Mouse (Mus musculus): ENCODE results near the gene Prf1. TPM values are rescaled to one million over a fixed set of nuclear protein-coding genes. Genes with fewer than 3 reads are reported as not detected.

Gene Prf1
- total RNA-seq (2014; rRNA removed): not detected in 2 replicates
- not detected in 2 replicates for polyA plus RNA-seq (2015; fragmentation: Nextera tagmentation; extraction: Ambion mirVana)

DNA sequence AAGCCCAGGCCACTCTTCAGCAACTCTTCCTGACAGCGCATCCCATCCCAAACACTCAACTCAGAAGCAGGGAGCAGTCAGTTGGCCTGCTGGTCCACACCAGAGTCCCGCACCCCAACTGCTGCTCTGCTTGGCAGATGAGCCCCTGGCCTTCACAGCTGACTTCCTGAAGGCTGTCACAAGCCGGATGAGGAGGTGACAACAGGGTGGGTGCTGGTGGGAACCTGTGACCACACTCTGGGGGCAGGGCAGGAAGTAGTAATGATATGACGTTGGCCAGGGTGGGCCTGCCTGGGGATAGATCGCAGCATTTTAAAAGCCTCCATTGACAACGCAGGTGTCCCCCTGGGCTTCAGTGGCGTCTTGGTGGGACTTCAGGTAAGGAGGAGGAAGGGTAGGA is at the start of gene Prf1:
Prf1 (plus strand) TSS at position 357 of the 400 bp plus-strand sequence.
- DNase-seq (no peak), ATAC-seq (no peak)
- Histone ChIP-seq H3K9me3 (ENCODE audit: low read length) (no peaks in the 10 kb centered on the region), H3K27ac (ENCODE audit: low read depth, low read length) (no peak within 1 kb of the TSS), H3K9ac (no peak within 1 kb of the TSS), H3K27me3 (ENCODE audit: insufficient read depth, low read length) (no peaks in the 10 kb centered on the region), H3K4me3 (ENCODE audit: low read depth, low read length) (no peak within 1 kb of the TSS), H3K4me2 (ENCODE audit: low read depth) (no peak within 1 kb of the TSS), H3K4me1 (ENCODE audit: insufficient read depth) (no peaks in the 10 kb centered on the region), H3K36me3 (ENCODE audit: insufficient read depth) (no peaks in the 10 kb centered on the region)
- whole genome bisulfite sequencing: 92% methylated on average over 7 of the region's 7 CpGs
- TF ChIP-seq CTCF (IDR thresholded peaks at IDR 0.05; ENCODE audit: low read depth): no peak

DNA sequence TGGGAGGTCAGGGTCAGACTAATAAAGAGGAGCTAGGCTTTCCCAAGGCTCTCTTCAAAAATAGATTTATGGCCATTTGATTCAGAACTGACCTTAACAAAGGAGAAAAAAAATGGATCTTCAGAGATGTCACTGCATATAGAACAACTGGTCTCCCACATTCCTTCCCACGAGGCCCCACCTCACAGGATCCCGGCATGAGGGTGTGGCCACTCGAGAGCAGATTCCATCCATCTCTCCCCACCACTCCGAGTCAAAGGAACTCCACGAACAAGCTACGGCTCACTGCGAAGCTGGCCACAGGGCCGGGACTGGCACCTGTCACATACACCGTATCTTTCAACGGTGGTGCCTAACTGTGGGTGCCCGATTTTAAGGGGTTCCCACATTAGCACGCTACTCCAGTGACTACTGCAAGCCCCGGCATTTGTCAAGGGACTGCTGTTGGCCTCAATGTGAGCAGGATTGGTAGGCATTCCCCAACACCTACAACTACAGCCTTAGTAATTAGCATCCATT is 49.0 kb upstream of the Prf1 start:
- no peaks in the 10 kb centered on the region for H3K27me3 ChIP-seq (ENCODE audit: insufficient read depth, low read length)
- H3K4me2 ChIP-seq (ENCODE audit: low read depth): no peak overlapping the region
- ATAC-seq (no peak), DNase-seq (no peak)
- no peaks in the 10 kb centered on the region for H3K36me3 ChIP-seq (ENCODE audit: insufficient read depth)
- 85% methylated on average over 13 of the region's 13 CpGs for WGBS
- no peak overlapping the region for H3K9ac ChIP-seq
- H3K9me3 ChIP-seq (ENCODE audit: low read length): no peaks in the 10 kb centered on the region
- no peak for TF ChIP-seq CTCF (IDR thresholded peaks at IDR 0.05; ENCODE audit: low read depth)
- H3K27ac ChIP-seq (ENCODE audit: low read depth, low read length): no peak overlapping the region
- H3K4me3 ChIP-seq (ENCODE audit: low read depth, low read length): no peak overlapping the region
- no peaks in the 10 kb centered on the region for H3K4me1 ChIP-seq (ENCODE audit: insufficient read depth)

DNA sequence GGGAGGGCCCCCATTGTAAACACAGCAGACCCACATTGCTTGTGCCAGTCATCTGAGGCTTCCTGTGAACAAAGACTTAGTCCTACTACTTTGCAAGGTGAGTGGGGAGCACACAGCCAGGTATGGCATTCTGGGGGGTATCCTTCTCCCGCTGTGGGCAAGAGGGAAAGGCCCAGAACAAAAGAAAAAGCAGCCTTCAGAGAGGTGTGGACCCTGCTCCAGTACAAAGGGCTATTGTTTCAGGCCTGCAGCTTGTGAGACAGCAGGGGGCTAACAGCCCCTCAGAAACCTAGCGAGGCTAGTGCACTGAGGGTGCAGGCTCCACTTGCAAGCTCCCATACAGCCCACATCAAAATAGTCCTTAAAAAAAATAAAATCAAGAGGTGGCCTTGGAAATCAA is 47.7 kb upstream of the Prf1 start:
- Histone ChIP-seq H3K27ac (ENCODE audit: low read depth, low read length) (no peak overlapping the region; the same call in 1 of the 2 replicates), H3K36me3 (ENCODE audit: insufficient read depth) (no peaks in the 10 kb centered on the region), H3K27me3 (ENCODE audit: insufficient read depth, low read length) (no peaks in the 10 kb centered on the region), H3K4me1 (ENCODE audit: insufficient read depth) (no peaks in the 10 kb centered on the region), H3K9me3 (ENCODE audit: low read length) (no peaks in the 10 kb centered on the region), H3K4me2 (ENCODE audit: low read depth) (no peak overlapping the region), H3K4me3 (ENCODE audit: low read depth, low read length) (no peak overlapping the region), H3K9ac (no peak overlapping the region)
- 21% methylated on average over 2 of the region's 2 CpGs for WGBS
- no peak for ATAC-seq
- TF ChIP-seq CTCF (IDR thresholded peaks at IDR 0.05; ENCODE audit: low read depth): no peak
- DNase-seq: no peak

DNA sequence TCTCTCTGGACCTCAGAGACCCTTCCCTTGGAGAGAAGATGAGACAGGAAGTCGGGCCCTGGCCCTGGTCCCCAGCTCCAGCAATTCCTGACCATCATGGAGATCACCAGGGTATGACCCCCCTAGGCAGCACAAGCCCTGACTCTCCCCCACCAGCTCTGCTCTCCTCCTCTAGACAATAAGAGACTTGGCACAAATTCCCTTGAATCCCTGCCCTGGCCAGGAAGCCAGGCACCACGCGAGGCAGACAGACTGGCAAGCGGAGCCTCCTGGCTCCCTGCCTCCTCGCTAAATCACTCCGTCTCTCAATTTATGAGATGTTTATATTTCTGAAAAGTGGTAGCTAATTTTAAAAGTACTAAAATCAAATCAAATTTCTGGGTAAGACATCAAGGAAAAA is 42.9 kb upstream of the Prf1 start:
- DNase-seq: peak; percentile 78
- H3K4me2 ChIP-seq (ENCODE audit: low read depth): no peak overlapping the region
- ATAC-seq: peak; percentile 66
- no peaks in the 10 kb centered on the region for H3K9me3 ChIP-seq (ENCODE audit: low read length)
- H3K4me3 ChIP-seq (ENCODE audit: low read depth, low read length): no peak overlapping the region
- H3K27ac ChIP-seq (ENCODE audit: low read depth, low read length): no peak overlapping the region
- TF ChIP-seq CTCF (IDR thresholded peaks at IDR 0.05; ENCODE audit: low read depth): no peak
- WGBS: 32% methylated on average over 6 of the region's 6 CpGs
- no peaks in the 10 kb centered on the region for H3K36me3 ChIP-seq (ENCODE audit: insufficient read depth)
- H3K27me3 ChIP-seq (ENCODE audit: insufficient read depth, low read length): no peaks in the 10 kb centered on the region
- no peak overlapping the region for H3K9ac ChIP-seq
- no peaks in the 10 kb centered on the region for H3K4me1 ChIP-seq (ENCODE audit: insufficient read depth)

DNA sequence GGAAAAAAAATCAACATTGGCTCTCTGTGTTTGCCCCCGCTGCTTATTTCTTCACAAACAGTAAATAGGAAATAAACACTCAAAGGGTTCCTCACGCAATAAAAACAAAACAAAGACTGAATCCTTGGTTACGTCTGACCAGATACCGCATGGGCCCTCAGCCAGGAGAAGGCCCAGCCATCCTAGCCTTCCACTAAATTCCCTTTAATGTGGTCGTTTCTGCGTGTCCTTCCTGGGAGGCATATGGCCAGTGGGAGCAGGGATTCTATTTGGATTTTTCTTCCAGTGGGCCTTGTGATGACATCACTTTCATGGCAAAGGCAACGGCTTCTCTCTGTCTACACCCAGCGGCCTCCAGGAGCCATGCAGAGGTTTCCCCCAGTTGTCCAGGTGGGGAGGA is 42.4 kb upstream of the Prf1 start:
- no peak for DNase-seq
- H3K9me3 ChIP-seq (ENCODE audit: low read length): no peaks in the 10 kb centered on the region
- WGBS: 47% methylated on average over 8 of the region's 8 CpGs
- H3K4me3 ChIP-seq (ENCODE audit: low read depth, low read length): no peak overlapping the region
- no peaks in the 10 kb centered on the region for H3K27me3 ChIP-seq (ENCODE audit: insufficient read depth, low read length)
- no peak overlapping the region for H3K9ac ChIP-seq
- no peak overlapping the region for H3K4me2 ChIP-seq (ENCODE audit: low read depth)
- no peaks in the 10 kb centered on the region for H3K4me1 ChIP-seq (ENCODE audit: insufficient read depth)
- TF ChIP-seq CTCF (IDR thresholded peaks at IDR 0.05; ENCODE audit: low read depth): no peak
- no peaks in the 10 kb centered on the region for H3K36me3 ChIP-seq (ENCODE audit: insufficient read depth)
- 0 out of 2 replicates have a peak overlapping the region, but pooled peaks have one; percentile 15 for H3K27ac ChIP-seq (ENCODE audit: low read depth, low read length)
- ATAC-seq: no peak

DNA sequence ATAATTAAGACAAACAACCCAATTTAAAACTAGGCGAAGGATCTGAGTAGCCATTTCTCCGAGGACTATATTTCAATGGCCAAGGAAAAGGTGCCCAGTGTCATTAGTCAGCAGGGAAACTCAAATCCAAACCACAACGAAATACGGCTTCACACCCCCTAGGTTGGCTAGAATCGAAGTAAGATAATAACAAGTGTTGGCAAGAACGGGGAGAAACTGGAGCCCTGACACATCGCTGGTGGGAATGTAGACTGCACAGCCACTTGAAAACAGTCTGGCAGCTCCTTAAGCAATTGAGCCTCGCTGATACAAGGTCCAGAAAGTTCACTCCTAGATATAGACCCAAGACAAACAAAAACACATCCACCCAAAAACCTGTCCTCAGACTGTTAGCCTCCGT is 41.0 kb upstream of the Prf1 start:
- 89% methylated on average over 9 of the region's 9 CpGs for WGBS
- TF ChIP-seq CTCF (IDR thresholded peaks at IDR 0.05; ENCODE audit: low read depth): no peak
- H3K27me3 ChIP-seq (ENCODE audit: insufficient read depth, low read length): no peaks in the 10 kb centered on the region
- no peak overlapping the region for H3K27ac ChIP-seq (ENCODE audit: low read depth, low read length)
- H3K4me2 ChIP-seq (ENCODE audit: low read depth): no peak overlapping the region
- no peak for DNase-seq
- H3K4me1 ChIP-seq (ENCODE audit: insufficient read depth): no peaks in the 10 kb centered on the region
- no peaks in the 10 kb centered on the region for H3K36me3 ChIP-seq (ENCODE audit: insufficient read depth)
- ATAC-seq: no peak
- no peak overlapping the region for H3K9ac ChIP-seq
- H3K9me3 ChIP-seq (ENCODE audit: low read length): no peaks in the 10 kb centered on the region
- no peak overlapping the region for H3K4me3 ChIP-seq (ENCODE audit: low read depth, low read length)

DNA sequence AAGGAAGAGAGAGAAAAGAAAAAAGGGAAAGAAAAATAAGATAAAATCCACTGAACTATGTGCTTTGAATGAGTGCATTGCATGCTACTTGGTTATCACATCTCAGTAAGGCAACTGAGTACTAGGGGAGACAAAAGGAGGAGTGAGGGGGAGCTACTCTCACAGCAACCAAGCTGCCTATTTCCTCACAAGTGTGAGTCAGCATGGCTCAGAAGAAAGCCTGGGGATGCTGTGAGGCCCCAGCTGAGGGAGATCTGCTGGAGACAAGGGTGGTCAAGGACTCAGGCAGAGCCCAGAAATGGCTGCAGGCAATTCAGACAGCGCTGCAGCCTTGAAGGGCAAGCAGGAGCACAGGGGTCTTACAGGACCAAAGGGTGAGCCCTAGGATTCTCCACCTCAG is 39.5 kb upstream of the Prf1 start:
- Histone ChIP-seq H3K27me3 (ENCODE audit: insufficient read depth, low read length) (no peaks in the 10 kb centered on the region), H3K4me2 (ENCODE audit: low read depth) (no peak overlapping the region), H3K36me3 (ENCODE audit: insufficient read depth) (no peaks in the 10 kb centered on the region), H3K9me3 (ENCODE audit: low read length) (no peaks in the 10 kb centered on the region), H3K27ac (ENCODE audit: low read depth, low read length) (no peak overlapping the region), H3K9ac (no peak overlapping the region), H3K4me3 (ENCODE audit: low read depth, low read length) (no peak overlapping the region), H3K4me1 (ENCODE audit: insufficient read depth) (no peaks in the 10 kb centered on the region)
- WGBS: 86% methylated on average over 1 of the region's 1 CpGs
- TF ChIP-seq CTCF (IDR thresholded peaks at IDR 0.05; ENCODE audit: low read depth): no peak
- no peak for ATAC-seq
- DNase-seq: no peak

All from forebrain, postnatal 0 days (tissue).